Mouse (Mus musculus) ES-Bruce4 (cell line): ENCODE results near the gene Ccdc141. TPM values are rescaled to one million over a fixed set of nuclear protein-coding genes. Genes with fewer than 3 reads are reported as not detected.

Experiments used
- H3K27ac ChIP-seq: 2 replicates; pipeline ENCODE4 v1.5.1; 2012; ENCODE audit warnings: low read length, inconsistent platforms; ENCODE audit not compliant: insufficient read depth
- H3K27me3 ChIP-seq: 2 replicates; pipeline ENCODE4 v1.6.1; 2012; ENCODE audit warnings: mild to moderate bottlenecking, low read length, inconsistent platforms; ENCODE audit not compliant: control insufficient read depth, poor library complexity, insufficient read depth, severe bottlenecking
- H3K36me3 ChIP-seq: 2 replicates; pipeline ENCODE4 v1.6.1; 2012; ENCODE audit warnings: inconsistent platforms, mild to moderate bottlenecking, low read length, moderate library complexity; ENCODE audit not compliant: control insufficient read depth, poor library complexity, insufficient read depth, severe bottlenecking
- H3K4me1 ChIP-seq: one replicate; pipeline ENCODE4 v1.8.1; 2011; ENCODE audit warnings: low read length; ENCODE audit not compliant: control insufficient read depth, insufficient read depth
- H3K4me3 ChIP-seq: 2 replicates; pipeline ENCODE4 v1.5.1; 2011; ENCODE audit warnings: low read depth, mild to moderate bottlenecking, low read length
- H3K9ac ChIP-seq: 2 replicates; pipeline ENCODE4 v1.6.1; 2012; ENCODE audit warnings: low read depth, mild to moderate bottlenecking, inconsistent platforms; ENCODE audit not compliant: poor library complexity, severe bottlenecking
- H3K9me3 ChIP-seq: replicated peaks from 2 replicates; pipeline ENCODE4 v1.6.1; 2012; ENCODE audit warnings: mild to moderate bottlenecking, low read length, inconsistent platforms; ENCODE audit not compliant: control insufficient read depth, poor library complexity, insufficient read depth, severe bottlenecking
- CTCF ChIP-seq: IDR thresholded peaks from one replicate; pipeline ENCODE4 v1.8.1; 2011; ENCODE audit warnings: low read depth, low read length
- EP300 ChIP-seq: IDR thresholded peaks from 2 replicates; pipeline ENCODE4 v1.6.1; 2011; ENCODE audit warnings: low read depth, low read length; ENCODE audit not compliant: insufficient read depth
- POLR2A ChIP-seq: IDR thresholded peaks from one replicate; pipeline ENCODE4 v1.8.1; 2011; ENCODE audit warnings: low read length; ENCODE audit not compliant: insufficient read depth
- polyA plus RNA-seq: library from polyadenylated mRNA; stranded (reverse); fragments of >200 nt; gene quantifications from 2 replicates; pipeline ENCODE4 v1.2.4, GENCODE M21; 2011; ENCODE audit warnings: low read depth; ENCODE audit not compliant: missing spikeins, insufficient read depth, insufficient read length

Ccdc141 gene
- polyA plus RNA-seq, 1 experiment, result 6.6 TPM

- H3K27ac ChIP-seq, result no peak overlapping the region
- H3K9me3 ChIP-seq, result no peaks in the 10 kb centered on the region
- peaks cover 1% of the 10 kb centered on the region for H3K4me1 ChIP-seq
- H3K4me3 ChIP-seq, result no peak overlapping the region
- no peak overlapping the region for H3K9ac ChIP-seq
- H3K36me3 ChIP-seq, result no peaks in the 10 kb centered on the region
- H3K27me3 ChIP-seq, result no peaks in the 10 kb centered on the region
- no peak for TF ChIP-seq EP300
- no peak for TF ChIP-seq POLR2A
- TF ChIP-seq CTCF, result no peak
Measured at GRCm38 (mm10) chr2:77110365-77110764, 60.1 kb downstream of the Ccdc141 start.

GRCm38 (mm10) chr2:77109506-77110123, 60.8 kb downstream of the Ccdc141 start:
- Histone ChIP-seq H3K27me3 (no peaks in the 10 kb centered on the region), H3K27ac (no peak overlapping the region)
- TF ChIP-seq POLR2A, result no peak
- TF ChIP-seq EP300, result no peak
- TF ChIP-seq CTCF, result no peak

DNA sequence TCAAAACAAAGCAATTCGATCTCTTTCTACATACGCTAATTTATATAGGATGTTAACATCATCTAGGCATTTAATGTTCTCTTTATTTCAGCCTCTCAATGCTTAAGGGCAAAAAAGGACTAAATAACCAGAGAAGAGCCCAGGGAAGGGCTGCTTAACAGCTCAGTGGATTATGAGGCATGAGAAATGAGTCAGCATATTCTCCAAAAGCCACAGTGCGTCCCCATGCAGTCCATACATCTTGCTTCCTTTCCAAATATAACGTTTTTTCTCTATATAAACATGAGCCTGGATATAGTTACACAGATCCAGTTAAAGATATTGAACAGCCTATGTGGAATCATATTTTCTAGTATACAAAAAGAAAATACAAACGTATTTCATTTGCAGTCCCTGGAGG, 61.9 kb downstream of the Ccdc141 start:
- H3K27me3 ChIP-seq, result no peaks in the 10 kb centered on the region
- H3K36me3 ChIP-seq, result no peaks in the 10 kb centered on the region
- H3K4me3 ChIP-seq, result no peak overlapping the region
- TF ChIP-seq CTCF, result no peak
- TF ChIP-seq POLR2A, result no peak
- TF ChIP-seq EP300, result no peak
- H3K9me3 ChIP-seq, result no peaks in the 10 kb centered on the region
- no peak overlapping the region for H3K9ac ChIP-seq
- H3K4me1 ChIP-seq, result peaks cover 1% of the 10 kb centered on the region
- H3K27ac ChIP-seq, result no peak overlapping the region

More at GRCm38 (mm10) chr2:77109506-77110123, 60.8 kb downstream of the Ccdc141 start:
- no peak overlapping the region for H3K9ac ChIP-seq
- peaks cover 1% of the 10 kb centered on the region for H3K4me1 ChIP-seq
- H3K4me3 ChIP-seq, result no peak overlapping the region
- H3K9me3 ChIP-seq, result no peaks in the 10 kb centered on the region
- no peaks in the 10 kb centered on the region for H3K36me3 ChIP-seq

GRCm38 (mm10) chr2:77106150-77106549, 64.3 kb downstream of the Ccdc141 start:
- Histone ChIP-seq H3K4me3 (no peak overlapping the region), H3K9ac (no peak overlapping the region), H3K4me1 (peaks cover 1% of the 10 kb centered on the region), H3K27ac (no peak overlapping the region), H3K9me3 (no peaks in the 10 kb centered on the region), H3K27me3 (no peaks in the 10 kb centered on the region), H3K36me3 (no peaks in the 10 kb centered on the region)
- TF ChIP-seq CTCF, result no peak
- no peak for TF ChIP-seq EP300
- TF ChIP-seq POLR2A, result no peak

DNA sequence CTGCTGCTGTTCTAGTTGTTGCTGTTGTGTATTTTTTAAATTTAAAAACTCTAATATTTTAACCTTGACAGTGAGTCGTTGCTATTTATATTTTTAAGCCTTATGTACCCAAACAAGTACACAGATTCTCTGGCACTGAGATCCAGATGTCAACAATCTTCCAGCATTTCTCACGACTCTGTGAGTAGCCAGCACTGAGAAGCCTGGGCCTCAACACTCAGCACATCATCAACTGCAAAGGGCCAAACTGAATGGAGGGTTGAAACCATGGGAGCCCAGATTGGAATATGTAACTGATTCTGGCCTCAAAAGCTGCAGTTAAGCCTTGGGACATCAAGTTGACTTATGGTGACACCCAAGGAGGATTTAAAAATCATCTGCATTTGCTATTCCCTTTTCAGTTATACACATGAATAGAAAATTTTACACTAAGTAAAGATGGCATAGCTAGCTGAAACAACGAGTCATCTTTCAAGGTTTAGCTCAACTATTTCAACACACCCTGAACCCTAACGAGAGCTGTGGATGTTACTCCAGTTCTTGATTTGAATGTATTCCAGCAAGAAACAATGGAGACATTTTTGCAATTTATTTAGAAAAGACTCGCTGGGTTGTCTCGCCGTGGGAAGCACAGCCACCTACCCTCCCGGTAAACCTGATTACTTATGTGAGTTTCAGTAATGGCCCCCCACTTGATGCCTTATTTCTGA, 65.3 kb downstream of the Ccdc141 start:
- Histone ChIP-seq H3K4me1 (peaks cover 1% of the 10 kb centered on the region), H3K27me3 (no peaks in the 10 kb centered on the region), H3K9ac (no peak overlapping the region), H3K27ac (no peak overlapping the region), H3K36me3 (no peaks in the 10 kb centered on the region), H3K4me3 (no peak overlapping the region), H3K9me3 (no peaks in the 10 kb centered on the region)
- no peak for TF ChIP-seq EP300
- TF ChIP-seq CTCF, result no peak
- no peak for TF ChIP-seq POLR2A

GRCm38 (mm10) chr2:77102516-77102915, 67.9 kb downstream of the Ccdc141 start:
- Histone ChIP-seq H3K27ac (no peak overlapping the region), H3K27me3 (no peaks in the 10 kb centered on the region), H3K9me3 (no peaks in the 10 kb centered on the region), H3K9ac (no peak overlapping the region), H3K4me1 (no peaks in the 10 kb centered on the region), H3K36me3 (no peaks in the 10 kb centered on the region), H3K4me3 (no peak overlapping the region)
- TF ChIP-seq EP300, result no peak
- TF ChIP-seq POLR2A, result no peak
- no peak for TF ChIP-seq CTCF
